Mouse (Mus musculus): ENCODE data around the gene Vangl2. TPM values are rescaled to one million over a fixed set of nuclear protein-coding genes. Genes with fewer than 3 reads are reported as not detected.
"Not testable (repeated sequence)": the region's sequence is repeated elsewhere in the genome, so short reads cannot be mapped to it uniquely, and the experiment has no call there.

Gene Vangl2
- total RNA-seq, 2 experiments from 2014 or later = 10.2 to 13.7 TPM

- not testable (repeated sequence) for DNase-seq (ENCODE audit: low spot score in 2 of 2)
Observed at GRCm38 (mm10) chr1:171974361-171974760, 53.9 kb downstream of the Vangl2 start.

GRCm38 (mm10) chr1:171970854-171971586, 57.2 kb downstream of the Vangl2 start:
- no peak for DNase-seq (ENCODE audit: low spot score in 2 of 2)

- no peak for DNase-seq (ENCODE audit: low spot score in 2 of 2)
Observed at GRCm38 (mm10) chr1:171969221-171969620, 59.0 kb downstream of the Vangl2 start.

- DNase-seq (ENCODE audit: low spot score in 2 of 2) = no peak
Observed at GRCm38 (mm10) chr1:171966054-171966790, 62.0 kb downstream of the Vangl2 start.

- no peak for DNase-seq (ENCODE audit: low spot score in 2 of 2)
Observed at GRCm38 (mm10) chr1:171963613-171964012, 64.6 kb downstream of the Vangl2 start.

- DNase-seq (ENCODE audit: low spot score in 2 of 2) = no peak
Observed at GRCm38 (mm10) chr1:171961704-171962103, 66.5 kb downstream of the Vangl2 start.

GRCm38 (mm10) chr1:171960726-171961125, 67.5 kb downstream of the Vangl2 start:
- no peak for DNase-seq (ENCODE audit: low spot score in 2 of 2)

GRCm38 (mm10) chr1:171957411-171957810, 70.8 kb downstream of the Vangl2 start:
- no peak for DNase-seq (ENCODE audit: low spot score in 2 of 2)

GRCm38 (mm10) chr1:171955071-171955470, 73.2 kb downstream of the Vangl2 start:
- no peak for DNase-seq (ENCODE audit: low spot score in 2 of 2)

Other genes with a start within 250 kb of the Vangl2 start
- 1 to 10 TPM; 1.9 to 2.6 TPM for gene Cd84, start 188.7 kb downstream of the Vangl2 start, total RNA-seq (2021)
- under 1 TPM in 1 of 2 experiments, not detected in 1; 0.12 TPM for gene Gm10521, start 132.8 kb downstream of the Vangl2 start, total RNA-seq (2021)
- under 1 TPM; 0.12 to 0.30 TPM for gene Slamf6, start 110.9 kb downstream of the Vangl2 start, total RNA-seq (2021)
- gene Nhlh1, start 29.1 kb upstream of the Vangl2 start, total RNA-seq (2021) = under 1 TPM; 0.28 to 0.40 TPM
- 100 to 1,000 TPM; 147 to 151 TPM for gene Copa, start 54.1 kb upstream of the Vangl2 start, total RNA-seq (2021)
- 10 to 100 TPM; 56.6 to 59.3 TPM for gene Ncstn, start 54.4 kb upstream of the Vangl2 start, total RNA-seq (2021)
- gene Pex19, start 98.3 kb upstream of the Vangl2 start, total RNA-seq (2021) = 10 to 100 TPM; 87.3 to 87.5 TPM
- gene Dcaf8, start 119.6 kb upstream of the Vangl2 start, total RNA-seq (2021) = 100 to 1,000 TPM; 117 TPM
- gene Pea15a, start 178.4 kb upstream of the Vangl2 start, total RNA-seq (2021) = 100 to 1,000 TPM; 412 to 456 TPM
- gene Casq1, start 191.4 kb upstream of the Vangl2 start, total RNA-seq (2021) = under 1 TPM in 1 of 2 experiments, not detected in 1; 0.63 TPM
- not detected for gene Atp1a4, start 230.0 kb upstream of the Vangl2 start, total RNA-seq (2021)
- gene Igsf8, start 233.2 kb upstream of the Vangl2 start, total RNA-seq (2021) = 100 to 1,000 TPM; 278 to 283 TPM

Measured in left cerebral cortex, adult 18-20 months (tissue).